12 mouse cellular contexts compared by ENCODE assay signal in the genomic region with DNA sequence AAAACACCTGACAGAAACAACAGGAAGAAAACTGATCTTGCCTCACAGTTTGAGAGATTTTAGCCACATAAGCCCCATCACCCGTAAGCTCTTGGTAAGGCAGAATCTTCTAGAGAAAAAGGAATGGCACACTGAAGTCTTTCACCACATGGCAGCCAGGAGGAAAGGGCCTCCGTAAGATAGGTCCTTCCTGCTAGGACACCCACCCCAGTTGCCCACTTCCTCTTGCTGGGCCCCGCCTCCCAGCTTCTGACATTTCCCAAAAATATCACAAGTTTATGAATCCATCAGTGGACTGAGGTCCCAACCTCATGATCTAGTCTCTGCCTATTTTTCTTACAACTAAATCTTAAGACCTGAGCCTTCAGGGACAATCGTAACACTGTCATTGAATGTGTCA.
DNase-seq lines count a peak whose midpoint lies in the region; ATAC-seq and TF ChIP-seq lines count a peak whose summit lies in the region.
"Had no signal": no experiment of that assay in that cellular context is flagged by ENCODE, and none has a peak within 500 bp of the region (broad histone marks: within the 10 kb centered on the region; RNA-seq: fewer than 3 reads in every experiment).

No protein-coding gene starts in this region.

- TF ChIP-seq EP300 in heart, postnatal 0 days (IDR thresholded peaks at IDR 0.05; ENCODE audit: low read depth): no peak

- WGBS in forebrain, embryonic 15.5 days: 83% methylated on average over 4 of the region's 4 CpGs
- 88% methylated on average over 4 of the region's 4 CpGs for WGBS in forebrain, embryonic 14.5 days
- WGBS in hindbrain, postnatal 0 days: 82% methylated on average over 4 of the region's 4 CpGs
- 84% methylated on average over 4 of the region's 4 CpGs for WGBS in hindbrain, embryonic 12.5 days
- 77% methylated on average over 4 of the region's 4 CpGs for WGBS in heart, postnatal 0 days

- DNase-seq in forebrain, embryonic 14.5 days (ENCODE audit: low spot score): no peak
- DNase-seq in hindbrain, postnatal 0 days (ENCODE audit: low spot score): no peak
- peak; percentile 2 for DNase-seq in 416B (ENCODE audit: low read depth)
- no peak for DNase-seq in heart, postnatal 0 days (ENCODE audit: low spot score)
- DNase-seq in embryo, embryonic 11 days: no peak
- no peak for DNase-seq in cerebellum, adult 11 months
- DNase-seq: cerebellum, adult 18-20 months had no signal

- no peak overlapping the region for H3K4me2 ChIP-seq in forebrain, embryonic 15.5 days (replicated peaks)
- H3K4me2 ChIP-seq in forebrain, embryonic 14.5 days (ENCODE audit: low read length): no peak overlapping the region
- no peak overlapping the region for H3K4me2 ChIP-seq in hindbrain, postnatal 0 days (ENCODE audit: low read depth, low read length)
- H3K4me2 ChIP-seq in hindbrain, embryonic 12.5 days (replicated peaks): no peak overlapping the region
- peak overlapping the region; percentile 30; the same call in 1 of the 2 replicates for H3K4me2 ChIP-seq in heart, postnatal 0 days (ENCODE audit: low read depth, low read length)
- H3K4me2 ChIP-seq: neural tube, embryonic 13.5 days had no signal

- H3K9ac ChIP-seq in forebrain, embryonic 15.5 days (replicated peaks): no peak overlapping the region
- H3K9ac ChIP-seq in forebrain, embryonic 14.5 days (ENCODE audit: low read length): no peak overlapping the region
- H3K9ac ChIP-seq in hindbrain, postnatal 0 days (replicated peaks; ENCODE audit: low read length): no peak overlapping the region
- H3K9ac ChIP-seq in hindbrain, embryonic 12.5 days: no peak overlapping the region
- no peak overlapping the region for H3K9ac ChIP-seq in heart, postnatal 0 days (replicated peaks; ENCODE audit: low read depth, low read length)
- H3K9ac ChIP-seq: limb, embryonic 13.5 days; neural tube, embryonic 13.5 days had no signal

- no peaks in the 10 kb centered on the region for H3K27me3 ChIP-seq in forebrain, embryonic 15.5 days
- H3K27me3 ChIP-seq in forebrain, embryonic 14.5 days (replicated peaks; ENCODE audit: control insufficient read depth, insufficient read depth, low read length): no peaks in the 10 kb centered on the region
- H3K27me3 ChIP-seq in hindbrain, postnatal 0 days (ENCODE audit: insufficient read depth, low read length): no peaks in the 10 kb centered on the region
- H3K27me3 ChIP-seq in hindbrain, embryonic 12.5 days: no peaks in the 10 kb centered on the region
- no peaks in the 10 kb centered on the region for H3K27me3 ChIP-seq in heart, postnatal 0 days (ENCODE audit: control insufficient read depth, insufficient read depth, low read length)
- H3K27me3 ChIP-seq: limb, embryonic 13.5 days; neural tube, embryonic 13.5 days had no signal

- no peak for TF ChIP-seq CTCF in hindbrain, postnatal 0 days (IDR thresholded peaks at IDR 0.05; ENCODE audit: low read depth)
- TF ChIP-seq CTCF in heart, postnatal 0 days (IDR thresholded peaks at IDR 0.05; ENCODE audit: low read depth): no peak

- H3K4me3 ChIP-seq in forebrain, embryonic 15.5 days: no peak overlapping the region
- H3K4me3 ChIP-seq in forebrain, embryonic 14.5 days (ENCODE audit: low read depth, low read length): no peak overlapping the region
- H3K4me3 ChIP-seq in hindbrain, postnatal 0 days (ENCODE audit: low read length): no peak overlapping the region
- no peak overlapping the region for H3K4me3 ChIP-seq in hindbrain, embryonic 12.5 days
- no peak overlapping the region for H3K4me3 ChIP-seq in heart, postnatal 0 days (ENCODE audit: low read depth, low read length)
- H3K4me3 ChIP-seq: limb, embryonic 13.5 days; neural tube, embryonic 13.5 days had no signal

- no peak for ATAC-seq in forebrain, embryonic 15.5 days (replicated peaks)
- no peak for ATAC-seq in forebrain, embryonic 14.5 days
- ATAC-seq in hindbrain, postnatal 0 days: no peak
- ATAC-seq in hindbrain, embryonic 12.5 days (ENCODE audit: low FRiP score): no peak
- ATAC-seq in heart, postnatal 0 days (ENCODE audit: insufficient read depth, low read depth): no peak
- ATAC-seq: hindbrain, embryonic 16.5 days had no signal

- H3K27ac ChIP-seq in forebrain, embryonic 15.5 days (replicated peaks): 0 out of 2 replicates have a peak overlapping the region, but pooled peaks have one; percentile 28
- no peak overlapping the region for H3K27ac ChIP-seq in forebrain, embryonic 14.5 days (ENCODE audit: low read depth, low read length)
- H3K27ac ChIP-seq in hindbrain, postnatal 0 days: peak overlapping the region; percentile 22; the same call in 1 of the 2 replicates
- H3K27ac ChIP-seq in hindbrain, embryonic 12.5 days: no peak overlapping the region
- H3K27ac ChIP-seq in heart, postnatal 0 days (ENCODE audit: low read depth): peak overlapping the region; percentile 54
- H3K27ac ChIP-seq: neural tube, embryonic 13.5 days had no signal

- H3K9me3 ChIP-seq in forebrain, embryonic 15.5 days: no peaks in the 10 kb centered on the region
- H3K9me3 ChIP-seq in forebrain, embryonic 14.5 days (replicated peaks; ENCODE audit: control insufficient read depth, low read length): no peaks in the 10 kb centered on the region
- no peaks in the 10 kb centered on the region for H3K9me3 ChIP-seq in hindbrain, postnatal 0 days (ENCODE audit: low read length)
- H3K9me3 ChIP-seq in hindbrain, embryonic 12.5 days (replicated peaks): peaks cover 4% of the 10 kb centered on the region; the same call in 1 of the 2 replicates
- no peaks in the 10 kb centered on the region for H3K9me3 ChIP-seq in heart, postnatal 0 days (replicated peaks; ENCODE audit: control insufficient read depth, low read length)
- H3K9me3 ChIP-seq: limb, embryonic 13.5 days; neural tube, embryonic 13.5 days had no signal

- no peaks in the 10 kb centered on the region for H3K36me3 ChIP-seq in forebrain, embryonic 15.5 days
- H3K36me3 ChIP-seq in forebrain, embryonic 14.5 days (ENCODE audit: control insufficient read depth, insufficient read depth, low read length): no peaks in the 10 kb centered on the region
- H3K36me3 ChIP-seq in hindbrain, postnatal 0 days (ENCODE audit: insufficient read depth, low read length): no peaks in the 10 kb centered on the region
- H3K36me3 ChIP-seq in hindbrain, embryonic 12.5 days: no peaks in the 10 kb centered on the region
- H3K36me3 ChIP-seq in heart, postnatal 0 days (replicated peaks; ENCODE audit: control insufficient read depth, insufficient read depth, low read length): no peaks in the 10 kb centered on the region
- H3K36me3 ChIP-seq: neural tube, embryonic 13.5 days had no signal

- peaks cover 2% of the 10 kb centered on the region; the same call in 1 of the 2 replicates for H3K4me1 ChIP-seq in forebrain, embryonic 15.5 days
- peaks cover 3% of the 10 kb centered on the region; the same call in 1 of the 2 replicates for H3K4me1 ChIP-seq in forebrain, embryonic 14.5 days (ENCODE audit: control insufficient read depth, insufficient read depth, low read length)
- no peaks in the 10 kb centered on the region; the same call in 1 of the 2 replicates for H3K4me1 ChIP-seq in hindbrain, postnatal 0 days (ENCODE audit: insufficient read depth, low read length)
- H3K4me1 ChIP-seq in hindbrain, embryonic 12.5 days: peaks cover 15% of the 10 kb centered on the region
- H3K4me1 ChIP-seq in heart, postnatal 0 days (ENCODE audit: control insufficient read depth, insufficient read depth): peaks cover 17% of the 10 kb centered on the region

Comparison
In these comparisons a context has a peak if more than half of its experiments do, and no peak if none do; other contexts are left out.
1. H3K27ac ChIP-seq: peak in forebrain, embryonic 15.5 days (single experiment), hindbrain, postnatal 0 days (single experiment) and heart, postnatal 0 days (single experiment); none in forebrain, embryonic 14.5 days (single experiment) and hindbrain, embryonic 12.5 days (single experiment).